Mouse (Mus musculus): Measurements from ENCODE around the gene Endou.

Endou gene

GRCm38 (mm10) chr15:97731111-97731510 lies at the start of gene Endou:
Gene Endou, minus strand, starts transcription at chr15:97731339.
- no peak for DNase-seq (ENCODE audit: low spot score in 2 of 2)

- no peak for DNase-seq (ENCODE audit: low spot score in 2 of 2)
Measured at GRCm38 (mm10) chr15:97780611-97781031, 49.5 kb upstream of the Endou start.

GRCm38 (mm10) chr15:97779576-97779975 lies 48.4 kb upstream of the Endou start:
- DNase-seq (ENCODE audit: low spot score in 2 of 2) = no peak

- no peak for DNase-seq (ENCODE audit: low spot score in 2 of 2)
Measured at GRCm38 (mm10) chr15:97778311-97779098, 47.4 kb upstream of the Endou start, which contains the start of gene Slc48a1. Gene Slc48a1, plus strand, starts transcription at chr15:97778520.

- DNase-seq (ENCODE audit: low spot score in 2 of 2) = no peak
Measured at GRCm38 (mm10) chr15:97776919-97777318, 45.8 kb upstream of the Endou start.

GRCm38 (mm10) chr15:97776514-97776913 lies 45.4 kb upstream of the Endou start:
- DNase-seq (ENCODE audit: low spot score in 2 of 2) = peak; percentile 54 to 83

GRCm38 (mm10) chr15:97773961-97774370 lies 42.8 kb upstream of the Endou start:
- DNase-seq (ENCODE audit: low spot score in 2 of 2) = no peak

GRCm38 (mm10) chr15:97773108-97773507 lies 42.0 kb upstream of the Endou start:
- DNase-seq (ENCODE audit: low spot score in 2 of 2) = peak; percentile 75 to 78

- DNase-seq (ENCODE audit: low spot score in 2 of 2) = no peak
Measured at GRCm38 (mm10) chr15:97770280-97770679, 39.1 kb upstream of the Endou start.

- DNase-seq (ENCODE audit: low spot score in 2 of 2) = no peak
Measured at GRCm38 (mm10) chr15:97768192-97768591, 37.1 kb upstream of the Endou start.

GRCm38 (mm10) chr15:97767280-97768186 lies 36.4 kb upstream of the Endou start, which contains the start of gene Rapgef3:
Gene Rapgef3, minus strand, starts transcription at chr15:97767972.
- DNase-seq (ENCODE audit: low spot score in 2 of 2) = peak; percentile 83 to 84

- DNase-seq (ENCODE audit: low spot score in 2 of 2) = no peak
Measured at GRCm38 (mm10) chr15:97766594-97767279, 35.6 kb upstream of the Endou start.

GRCm38 (mm10) chr15:97766194-97766593 lies 35.1 kb upstream of the Endou start:
- no peak for DNase-seq (ENCODE audit: low spot score in 2 of 2)

- no peak for DNase-seq (ENCODE audit: low spot score in 2 of 2)
Measured at GRCm38 (mm10) chr15:97765090-97765794, 34.1 kb upstream of the Endou start.

GRCm38 (mm10) chr15:97764532-97764931 lies 33.4 kb upstream of the Endou start:
- no peak for DNase-seq (ENCODE audit: low spot score in 2 of 2)

GRCm38 (mm10) chr15:97763256-97764049 lies 32.3 kb upstream of the Endou start:
- DNase-seq (ENCODE audit: low spot score in 2 of 2) = no peak

- no peak for DNase-seq (ENCODE audit: low spot score in 2 of 2)
Measured at GRCm38 (mm10) chr15:97762733-97763132, 31.6 kb upstream of the Endou start.

GRCm38 (mm10) chr15:97761438-97761837 lies 30.3 kb upstream of the Endou start:
- no peak for DNase-seq (ENCODE audit: low spot score in 2 of 2)

- DNase-seq (ENCODE audit: low spot score in 2 of 2) = no peak
Measured at GRCm38 (mm10) chr15:97760952-97761351, 29.8 kb upstream of the Endou start.

- DNase-seq (ENCODE audit: low spot score in 2 of 2) = no peak
Measured at GRCm38 (mm10) chr15:97760006-97760405, 28.9 kb upstream of the Endou start.
